Mouse (Mus musculus) erythroid progenitor cell, adult 5-6 weeks (primary cell): Measurements from ENCODE around the gene Igf1r. TPM values are rescaled to one million over a fixed set of nuclear protein-coding genes. Genes with fewer than 3 reads are reported as not detected.
"Not testable (repeated sequence)": the region's sequence is repeated elsewhere in the genome, so short reads cannot be mapped to it uniquely, and the experiment has no call there.

ENCODE experiments used
- ATAC-seq: replicated peaks from 2 replicates; pipeline ENCODE4 v1.8.0; 2016; ENCODE audit warnings: moderate number of reproducible peaks, mild to moderate bottlenecking, moderate TSS enrichment, inconsistent platforms; ENCODE audit not compliant: poor library complexity, low FRiP score, severe bottlenecking
- total RNA-seq, 2 experiments: library from RNA; stranded (forward) in 1 of 2; stranded (reverse) in 1 of 2; fragments of 150-400 nt in 1 of 2; fragments of 186-747, 209-891 nt in 1 of 2; gene quantifications; 2 replicates each; pipeline versions ENCODE4 v1.2.3 to v1.2.4; 2015 to 2017; ENCODE audit warnings: low replicate concordance in 2 of 2

Igf1r gene
- total RNA-seq, 2 experiments from 2014 or later, result 16.8 to 28.1 TPM

DNA sequence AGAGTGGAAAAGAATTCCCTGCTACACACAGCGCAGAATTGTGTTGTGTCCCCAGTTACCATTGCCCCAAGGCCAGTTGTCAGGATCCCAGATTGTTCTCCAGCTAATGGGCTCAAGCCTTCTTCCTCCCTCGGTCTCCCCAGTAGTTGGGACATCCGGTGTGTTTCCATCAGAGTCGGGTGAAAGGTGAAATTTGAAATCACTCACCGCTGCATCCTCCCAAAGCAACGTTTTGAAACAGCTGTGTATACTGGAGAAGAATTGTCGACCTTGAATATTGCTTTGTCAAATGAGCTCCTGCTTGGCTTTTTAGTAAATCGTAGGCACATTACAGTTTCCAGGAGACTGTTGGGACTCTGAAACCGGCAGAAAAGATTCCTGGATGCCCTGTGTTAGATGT, 322.3 kb downstream of the Igf1r start:
- no peak for ATAC-seq

DNA sequence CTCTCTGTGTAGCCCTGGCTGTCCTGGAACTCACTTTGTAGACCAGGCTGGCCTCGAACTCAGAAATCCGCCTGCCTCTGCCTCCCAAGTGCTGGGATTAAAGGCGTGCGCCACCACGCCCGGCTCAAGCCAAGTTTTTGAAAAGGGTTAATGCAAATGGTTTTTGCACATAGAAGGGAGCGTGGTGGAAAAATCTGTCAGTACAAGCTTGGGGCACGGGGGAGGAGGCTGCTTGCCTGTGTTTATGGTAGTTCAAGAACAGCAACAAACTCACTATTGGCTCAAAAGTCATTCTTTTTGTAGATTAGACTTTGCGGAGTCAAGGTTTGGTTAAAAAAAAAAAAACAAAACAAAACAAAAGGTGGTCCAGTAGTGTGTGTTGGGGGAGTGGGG, 322.8 kb downstream of the Igf1r start:
- ATAC-seq, result not testable (repeated sequence)

DNA sequence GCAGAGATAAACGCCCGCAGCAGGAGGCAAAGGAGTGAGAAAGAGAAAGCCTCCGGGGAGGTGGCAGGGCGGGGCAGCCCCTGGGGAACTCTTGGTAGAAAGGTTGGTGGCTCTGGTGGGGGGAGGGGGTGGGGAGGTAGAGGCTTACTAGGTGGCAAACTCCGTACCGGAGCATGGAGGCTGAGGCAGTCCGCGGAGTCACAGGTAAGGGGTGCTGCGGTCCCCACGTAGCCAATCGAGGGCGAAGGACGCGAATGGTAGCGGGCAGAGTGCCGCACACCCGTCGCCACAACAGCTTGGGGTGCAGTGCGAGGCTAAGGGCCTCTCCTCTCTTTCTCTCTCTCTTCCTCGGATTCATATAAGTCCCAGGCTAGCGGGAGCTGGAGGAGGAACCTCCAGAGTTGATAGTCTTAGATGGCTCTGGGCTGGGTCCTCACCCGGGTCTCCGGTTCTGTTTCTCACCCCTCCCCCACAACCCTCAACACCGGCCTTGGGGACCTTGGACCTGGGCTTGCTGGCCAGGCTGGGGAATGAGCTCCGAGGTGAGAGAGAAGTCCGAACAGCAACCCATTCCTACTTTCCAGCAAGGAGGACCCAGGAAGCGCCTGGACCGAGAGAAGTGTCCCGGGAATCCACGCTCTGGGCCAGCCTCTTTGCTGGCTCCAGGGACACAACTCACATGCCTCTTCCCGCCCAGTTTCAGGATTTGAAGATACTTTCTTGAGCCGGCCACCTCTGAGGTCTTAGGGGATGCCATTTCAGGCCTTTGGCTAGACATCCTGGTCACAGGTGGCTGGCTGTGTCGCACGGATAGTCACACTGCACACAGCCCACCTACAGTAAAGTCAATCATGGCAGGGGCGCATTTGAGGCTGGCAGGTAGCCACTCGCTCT, 323.5 kb downstream of the Igf1r start:
- ATAC-seq, result no peak

DNA sequence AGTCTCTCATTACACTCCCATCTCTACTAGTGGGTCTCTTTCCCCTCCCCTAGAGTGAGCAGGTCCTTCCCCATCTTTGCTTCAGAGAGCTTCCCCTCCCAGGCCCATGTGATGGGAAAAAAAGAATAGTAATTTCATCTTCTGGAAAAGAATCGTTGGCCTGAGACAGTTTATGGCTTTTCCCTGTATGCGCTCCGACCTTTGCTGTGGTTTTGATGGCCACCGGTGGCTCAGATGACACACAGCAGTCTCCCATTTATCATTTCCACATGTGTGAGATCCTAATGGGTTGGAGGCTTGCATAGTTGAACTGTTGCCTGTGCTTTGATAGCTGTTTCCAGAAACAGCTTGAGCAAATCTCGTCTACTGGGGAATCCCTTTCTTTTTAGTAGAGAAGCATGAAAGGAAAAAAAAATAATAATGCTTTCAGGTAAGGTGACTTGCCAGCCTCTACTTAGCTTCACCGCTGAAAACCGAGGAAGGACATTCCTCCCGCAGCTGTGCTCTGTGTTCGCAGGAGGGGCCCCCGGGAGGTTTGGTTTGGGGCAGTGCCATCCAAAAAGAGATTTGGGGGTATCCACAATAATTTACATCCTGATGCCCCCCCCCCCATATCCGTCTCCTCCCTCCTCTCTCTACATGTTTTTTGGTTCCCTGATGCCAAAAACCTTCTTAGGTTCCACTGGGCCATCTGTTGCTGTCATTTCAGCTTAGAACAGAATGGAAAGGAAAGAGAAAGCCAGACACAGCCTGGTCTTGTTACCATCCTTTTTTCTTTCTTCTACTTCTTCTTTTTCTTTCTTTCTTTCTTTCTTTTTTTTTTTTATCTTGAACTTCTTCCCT, 324.6 kb downstream of the Igf1r start:
- ATAC-seq, result no peak

DNA sequence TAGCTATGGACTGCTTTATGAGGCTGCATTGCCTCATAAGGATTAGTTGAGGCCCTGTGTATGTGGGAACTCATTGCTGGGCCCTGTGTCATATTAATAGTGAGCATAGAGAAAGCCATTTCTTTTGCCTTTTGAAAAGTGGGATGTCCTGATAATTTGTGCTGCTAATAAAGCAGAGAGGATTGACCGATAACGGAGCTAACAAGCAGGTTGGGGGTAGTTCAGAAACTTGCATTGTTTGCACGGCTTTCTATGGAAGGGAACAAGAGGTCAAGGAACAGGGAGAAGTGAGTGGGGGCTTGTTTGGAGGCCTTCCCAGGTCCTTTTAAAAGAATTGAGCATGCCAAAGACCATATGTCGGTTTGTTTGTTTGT, 325.3 kb downstream of the Igf1r start:
- ATAC-seq, result no peak

DNA sequence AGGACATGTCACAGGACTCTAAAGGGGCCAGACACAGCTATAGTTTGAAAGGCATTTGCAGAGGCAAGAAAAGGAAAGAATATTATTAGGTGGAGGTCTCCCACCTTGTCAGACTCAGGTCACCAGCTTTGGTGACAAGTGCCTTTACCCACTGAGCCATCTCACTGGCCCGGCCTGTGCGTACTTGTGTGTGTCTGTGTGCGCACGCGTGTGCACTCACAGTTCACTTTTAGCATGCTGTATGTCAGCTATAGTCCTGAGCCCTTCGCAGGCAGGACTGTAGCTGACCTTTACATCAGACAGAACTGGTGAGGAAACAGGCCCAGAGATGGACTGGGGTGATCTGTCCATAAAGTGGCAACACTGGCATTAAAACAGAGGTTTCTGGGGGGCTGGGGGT, 325.8 kb downstream of the Igf1r start:
- ATAC-seq, result no peak

DNA sequence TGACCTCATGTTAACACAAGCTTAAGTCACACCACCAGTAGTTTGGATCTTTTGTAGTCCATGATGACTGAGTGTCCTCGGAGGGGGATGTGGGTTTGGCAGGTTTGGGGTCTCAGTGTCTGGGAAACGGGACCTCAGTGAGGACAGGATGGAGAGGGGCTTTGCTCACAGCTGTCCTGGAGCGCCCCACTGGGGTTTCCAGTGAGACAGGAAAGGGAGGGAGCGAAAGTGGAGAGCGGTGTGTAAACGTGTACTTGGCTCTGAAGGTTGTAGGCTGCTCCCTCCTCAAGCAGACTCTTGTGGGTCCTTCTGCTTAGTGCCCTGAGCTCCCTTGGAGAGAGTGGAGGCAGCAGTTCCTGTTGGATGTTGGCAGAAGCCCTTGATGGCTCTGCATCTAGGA, 326.3 kb downstream of the Igf1r start:
- ATAC-seq, result no peak

DNA sequence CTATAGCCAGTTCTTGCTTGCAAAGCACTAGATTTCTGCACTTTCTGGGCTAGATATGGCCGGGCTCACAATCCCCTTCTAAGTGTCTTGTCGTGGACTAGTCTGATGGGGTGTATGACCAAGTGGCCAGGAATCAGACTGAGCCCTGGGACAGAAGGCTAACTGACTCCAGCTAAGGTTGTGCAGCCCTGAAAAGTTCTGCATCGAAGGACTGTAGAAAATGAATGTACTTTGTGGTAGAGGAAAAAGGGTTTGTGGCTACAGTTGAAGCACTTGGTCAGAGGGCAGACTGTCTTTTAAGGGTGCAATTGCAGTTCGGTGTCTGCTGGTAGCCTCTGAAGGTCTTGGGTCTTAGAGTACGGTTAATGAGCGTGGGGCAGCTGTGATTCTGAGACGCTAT, 326.9 kb downstream of the Igf1r start:
- ATAC-seq, result no peak

DNA sequence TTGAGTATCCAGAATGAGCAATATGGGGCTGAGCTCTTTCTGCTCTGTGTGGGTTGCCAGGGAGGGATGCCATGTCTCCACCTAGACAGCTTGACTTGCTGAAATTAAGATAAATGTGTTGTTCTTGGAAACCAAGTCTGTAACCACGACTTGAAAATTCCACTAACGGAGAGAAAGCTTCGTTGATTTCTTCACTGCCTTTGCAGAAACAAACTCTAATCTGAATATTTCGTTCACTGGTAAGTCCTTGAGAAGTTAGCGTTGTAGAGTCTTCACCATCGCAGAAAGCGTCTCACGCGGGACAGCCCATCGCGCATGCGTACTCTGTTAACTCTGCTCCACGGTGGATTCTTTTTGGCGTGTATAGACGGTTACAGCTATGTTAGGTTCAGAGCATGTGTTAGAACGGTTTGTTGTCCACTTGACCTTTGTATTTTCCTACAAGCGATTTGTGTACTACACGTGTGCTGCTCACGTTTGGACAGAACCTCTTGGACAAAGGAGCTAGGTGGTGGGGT, 327.8 kb downstream of the Igf1r start:
- no peak for ATAC-seq

DNA sequence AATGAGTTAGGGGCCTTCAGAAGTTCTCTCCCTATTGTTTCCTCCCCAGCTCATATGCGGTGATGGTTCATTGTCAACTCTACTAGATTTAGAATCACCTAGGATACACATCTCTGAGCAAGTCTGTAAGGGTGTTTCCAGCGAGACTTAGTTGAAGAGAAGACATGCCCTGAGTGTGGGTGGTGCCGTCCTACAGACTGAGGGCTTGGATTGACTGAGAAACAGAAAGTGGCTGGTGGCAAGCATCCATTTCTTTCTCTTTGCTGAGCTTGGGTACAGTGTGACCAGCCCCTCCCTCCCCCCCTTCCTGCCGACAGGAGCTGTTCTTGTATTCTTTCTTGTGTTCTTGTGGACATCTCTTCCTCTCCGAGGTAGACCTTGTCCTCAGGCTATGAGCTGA, 328.7 kb downstream of the Igf1r start:
- ATAC-seq, result no peak

DNA sequence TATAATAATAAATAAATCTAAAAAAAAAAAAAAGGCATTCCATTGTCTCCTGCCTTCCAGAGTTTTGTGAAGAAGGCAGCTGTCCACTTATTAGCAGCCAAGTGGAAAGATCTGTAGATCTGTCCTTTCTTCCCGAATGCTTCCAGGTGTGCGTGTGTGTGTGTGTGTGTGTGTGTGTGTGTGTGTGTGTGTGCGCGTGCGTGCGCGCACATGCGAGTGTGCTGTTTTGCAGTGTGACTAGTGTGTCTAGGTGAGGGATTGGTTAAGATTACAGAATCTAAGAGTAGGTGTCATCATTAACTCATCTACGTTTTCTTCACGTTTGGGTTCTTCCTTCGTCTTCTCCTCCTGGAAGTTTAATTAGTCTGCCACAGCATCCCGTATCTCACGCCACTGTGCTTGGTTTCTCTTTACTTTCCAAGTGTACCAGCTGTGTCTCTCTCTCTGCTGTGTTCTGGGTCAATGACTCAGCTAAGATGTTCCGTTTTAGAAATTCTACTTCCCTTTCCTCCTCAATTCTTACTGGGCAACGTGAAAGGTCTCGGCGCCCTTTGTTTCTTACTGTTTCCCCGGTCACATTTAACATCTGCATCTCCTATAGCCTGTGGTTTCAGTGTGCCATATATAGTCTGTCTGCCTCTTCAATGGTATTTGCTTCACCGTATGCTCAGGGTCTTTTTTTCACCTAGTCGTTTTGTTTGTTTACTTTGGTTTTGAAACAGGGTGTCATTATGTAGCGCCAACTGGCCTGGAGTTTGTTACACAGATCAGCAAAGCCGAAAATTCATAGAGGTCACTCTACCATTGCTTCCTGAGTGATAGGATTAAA, 329.9 kb downstream of the Igf1r start:
- no peak for ATAC-seq

DNA sequence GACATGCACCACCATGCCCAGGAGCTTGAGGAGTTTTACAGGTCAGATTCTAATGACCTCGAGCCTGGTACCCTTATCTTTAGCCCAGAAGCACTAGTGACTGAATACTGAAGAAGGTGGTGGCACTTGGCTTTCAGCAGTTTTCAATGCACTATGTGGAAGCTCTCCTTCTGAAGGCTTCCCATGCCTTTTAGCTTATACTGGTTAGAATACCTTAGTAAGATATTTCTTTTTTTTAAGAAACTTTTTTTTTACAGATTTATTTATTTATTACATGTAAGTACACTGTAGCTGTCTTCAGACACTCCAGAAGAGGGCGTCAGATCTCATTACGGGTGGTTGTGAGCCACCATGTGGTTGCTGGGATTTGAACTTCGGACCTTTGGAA, 330.5 kb downstream of the Igf1r start:
- ATAC-seq, result not testable (repeated sequence)

Other genes with a start within 250 kb of the Igf1r start
- gene Synm, start 193.1 kb upstream of the Igf1r start, total RNA-seq (2015; ENCODE audit: low replicate concordance), result 0.42 TPM in 1 of 2 replicates, not detected in the other
- not detected in 2 replicates for gene Synm, start 193.1 kb upstream of the Igf1r start, total RNA-seq (2017; ENCODE audit: low replicate concordance)